Comparison of ENCODE assay signal across 18 mouse cellular contexts in genomic region chr16:43932319-43932718, GRCm38 (mm10). TPM values are rescaled to one million over a fixed set of nuclear protein-coding genes. Genes with fewer than 3 reads are reported as not detected.
A peak's percentile ranks its signal among the peaks of the same experiment; 100 is the strongest.
DNase-seq lines count a peak whose midpoint lies in the region; ATAC-seq and TF ChIP-seq lines count a peak whose summit lies in the region.
"Had no signal": no experiment of that assay in that cellular context is flagged by ENCODE, and none has a peak within 500 bp of the region (broad histone marks: within the 10 kb centered on the region; RNA-seq: fewer than 3 reads in every experiment).

No protein-coding gene starts in this region.

- WGBS in forebrain, postnatal 0 days, result 79% methylated on average over 7 of the region's 7 CpGs
- 79% methylated on average over 7 of the region's 7 CpGs for WGBS in forebrain, embryonic 15.5 days
- 84% methylated on average over 7 of the region's 7 CpGs for WGBS in stomach, embryonic 14.5 days
- WGBS in stomach, postnatal 0 days, result 74% methylated on average over 7 of the region's 7 CpGs
- WGBS in thymus, adult 2 months, result 92% methylated on average over 7 of the region's 7 CpGs

- no peaks in the 10 kb centered on the region for H3K36me3 ChIP-seq in forebrain, postnatal 0 days (ENCODE audit: insufficient read depth)
- no peaks in the 10 kb centered on the region for H3K36me3 ChIP-seq in forebrain, embryonic 15.5 days
- no peaks in the 10 kb centered on the region for H3K36me3 ChIP-seq in stomach, embryonic 14.5 days (ENCODE audit: control insufficient read depth, insufficient read depth, low read length)
- no peaks in the 10 kb centered on the region for H3K36me3 ChIP-seq in stomach, postnatal 0 days (ENCODE audit: control insufficient read depth, insufficient read depth, low read length)
- H3K36me3 ChIP-seq in thymus, adult 2 months (ENCODE audit: control insufficient read depth, insufficient read depth, low read length), result no peaks in the 10 kb centered on the region
- H3K36me3 ChIP-seq: embryonic facial prominence, embryonic 13.5 days; forebrain, embryonic 12.5 days; heart, embryonic 12.5 days had no signal

- no peaks in the 10 kb centered on the region for H3K9me3 ChIP-seq in forebrain, postnatal 0 days (ENCODE audit: low read length)
- H3K9me3 ChIP-seq in forebrain, embryonic 15.5 days, result no peaks in the 10 kb centered on the region
- H3K9me3 ChIP-seq in stomach, embryonic 14.5 days (ENCODE audit: control insufficient read depth, low read depth, low read length), result no peaks in the 10 kb centered on the region
- H3K9me3 ChIP-seq in stomach, postnatal 0 days (ENCODE audit: control insufficient read depth, low read length), result no peaks in the 10 kb centered on the region
- H3K9me3 ChIP-seq: embryonic facial prominence, embryonic 13.5 days; forebrain, embryonic 12.5 days; heart, embryonic 12.5 days; hindbrain, embryonic 10.5 days had no signal

- H3K4me2 ChIP-seq in forebrain, postnatal 0 days (ENCODE audit: low read depth), result no peak overlapping the region
- H3K4me2 ChIP-seq in forebrain, embryonic 15.5 days (replicated peaks), result no peak overlapping the region
- no peak overlapping the region for H3K4me2 ChIP-seq in stomach, embryonic 14.5 days (replicated peaks; ENCODE audit: low read depth, low read length)
- H3K4me2 ChIP-seq in stomach, postnatal 0 days (replicated peaks; ENCODE audit: low read depth), result no peak overlapping the region
- H3K4me2 ChIP-seq: embryonic facial prominence, embryonic 13.5 days; forebrain, embryonic 12.5 days; heart, embryonic 12.5 days; hindbrain, embryonic 14.5 days had no signal

- DNase-seq in forebrain, postnatal 0 days, result no peak
- no peak for DNase-seq in left cerebral cortex, adult 2 months (ENCODE audit: extremely low spot score in 1 of 2, low spot score in 2 of 2)
- no peak for DNase-seq in left cerebral cortex, postnatal 14 days (ENCODE audit: low spot score in 2 of 2)
- no peak for DNase-seq in stomach, postnatal 0 days (ENCODE audit: low spot score)
- no peak for DNase-seq in thymus, adult 2 months
- DNase-seq: adrenal gland, postnatal 10 days; cerebellum, adult 11 months; cerebellum, adult 9-10 months; cerebellum, postnatal 36 days; gastrocnemius, adult 2 months; gastrocnemius, postnatal 25 days had no signal

- TF ChIP-seq CTCF in forebrain, postnatal 0 days (IDR thresholded peaks at IDR 0.05; ENCODE audit: low read depth), result no peak
- TF ChIP-seq CTCF in left cerebral cortex, adult 2 months (IDR thresholded peaks at IDR 0.05), result no peak
- TF ChIP-seq CTCF in stomach, postnatal 0 days (IDR thresholded peaks at IDR 0.05; ENCODE audit: low read depth), result no peak
- no peak for TF ChIP-seq CTCF in thymus, adult 2 months (IDR thresholded peaks at IDR 0.05; ENCODE audit: borderline replicate concordance, control insufficient read depth, extremely low read depth, insufficient read depth, low read length, poor library complexity)

- no peak for TF ChIP-seq EP300 in stomach, postnatal 0 days (optimal IDR thresholded peaks at IDR 0.05)

- H3K27me3 ChIP-seq in forebrain, postnatal 0 days (ENCODE audit: insufficient read depth, low read length), result no peaks in the 10 kb centered on the region
- no peaks in the 10 kb centered on the region for H3K27me3 ChIP-seq in forebrain, embryonic 15.5 days
- no peaks in the 10 kb centered on the region for H3K27me3 ChIP-seq in stomach, embryonic 14.5 days (ENCODE audit: control insufficient read depth, insufficient read depth, low read length)
- H3K27me3 ChIP-seq in stomach, postnatal 0 days (ENCODE audit: control insufficient read depth, insufficient read depth, low read length), result no peaks in the 10 kb centered on the region
- H3K27me3 ChIP-seq in thymus, adult 2 months (ENCODE audit: control insufficient read depth, insufficient read depth, low read length), result no peaks in the 10 kb centered on the region
- H3K27me3 ChIP-seq: embryonic facial prominence, embryonic 13.5 days; forebrain, embryonic 12.5 days; heart, embryonic 12.5 days had no signal

- H3K4me1 ChIP-seq in forebrain, postnatal 0 days (ENCODE audit: insufficient read depth), result no peaks in the 10 kb centered on the region
- H3K4me1 ChIP-seq in forebrain, embryonic 15.5 days, result peaks cover 4% of the 10 kb centered on the region; the same call in 1 of the 2 replicates
- H3K4me1 ChIP-seq in stomach, embryonic 14.5 days (ENCODE audit: control insufficient read depth, insufficient read depth, low read length), result no peaks in the 10 kb centered on the region
- no peaks in the 10 kb centered on the region for H3K4me1 ChIP-seq in stomach, postnatal 0 days (replicated peaks; ENCODE audit: control insufficient read depth, insufficient read depth)
- H3K4me1 ChIP-seq in thymus, adult 2 months (replicated peaks; ENCODE audit: control insufficient read depth, insufficient read depth, low read length), result no peaks in the 10 kb centered on the region
- H3K4me1 ChIP-seq: embryonic facial prominence, embryonic 13.5 days; forebrain, embryonic 12.5 days; heart, embryonic 12.5 days; hindbrain, embryonic 10.5 days had no signal

- no peak overlapping the region for H3K27ac ChIP-seq in forebrain, postnatal 0 days (ENCODE audit: low read depth, low read length)
- no peak overlapping the region for H3K27ac ChIP-seq in forebrain, embryonic 15.5 days (replicated peaks)
- peak overlapping the region; percentile 45; the same call in 1 of the 2 replicates for H3K27ac ChIP-seq in left cerebral cortex, adult 2 months
- peak overlapping the region; percentile 21; the same call in 1 of the 2 replicates for H3K27ac ChIP-seq in stomach, embryonic 14.5 days (ENCODE audit: low read length)
- no peak overlapping the region for H3K27ac ChIP-seq in stomach, postnatal 0 days (replicated peaks)
- H3K27ac ChIP-seq in thymus, adult 2 months (ENCODE audit: control insufficient read depth, insufficient read depth, low read length), result no peak overlapping the region
- H3K27ac ChIP-seq: embryonic facial prominence, embryonic 13.5 days; forebrain, embryonic 12.5 days; gastrocnemius, adult 2 months; hindbrain, embryonic 10.5 days; hindbrain, embryonic 14.5 days had no signal

- no peak overlapping the region for H3K4me3 ChIP-seq in forebrain, postnatal 0 days (ENCODE audit: low read depth, low read length)
- H3K4me3 ChIP-seq in forebrain, embryonic 15.5 days, result no peak overlapping the region
- no peak overlapping the region for H3K4me3 ChIP-seq in left cerebral cortex, adult 2 months
- H3K4me3 ChIP-seq in stomach, embryonic 14.5 days (ENCODE audit: low read depth, low read length), result no peak overlapping the region
- H3K4me3 ChIP-seq in stomach, postnatal 0 days (ENCODE audit: low read depth, low read length), result no peak overlapping the region
- no peak overlapping the region for H3K4me3 ChIP-seq in thymus, adult 2 months (ENCODE audit: control insufficient read depth, insufficient read depth, low read length)
- H3K4me3 ChIP-seq: embryonic facial prominence, embryonic 13.5 days; forebrain, embryonic 12.5 days; gastrocnemius, adult 2 months; heart, embryonic 12.5 days; hindbrain, embryonic 10.5 days had no signal

- no peak for TF ChIP-seq POLR2A in thymus, adult 2 months (IDR thresholded peaks at IDR 0.05; ENCODE audit: control insufficient read depth, extremely low read depth, insufficient read depth, low read length, poor library complexity)

- H3K9ac ChIP-seq in forebrain, postnatal 0 days, result no peak overlapping the region
- no peak overlapping the region for H3K9ac ChIP-seq in forebrain, embryonic 15.5 days (replicated peaks)
- H3K9ac ChIP-seq in stomach, embryonic 14.5 days (replicated peaks; ENCODE audit: low read depth, low read length), result no peak overlapping the region
- no peak overlapping the region for H3K9ac ChIP-seq in stomach, postnatal 0 days (ENCODE audit: low read length)
- H3K9ac ChIP-seq: embryonic facial prominence, embryonic 13.5 days; forebrain, embryonic 12.5 days; heart, embryonic 12.5 days; hindbrain, embryonic 14.5 days had no signal

- peak; percentile 8; the same call in 1 of the 2 replicates for ATAC-seq in forebrain, postnatal 0 days
- ATAC-seq in forebrain, embryonic 15.5 days (replicated peaks), result no peak
- no peak for ATAC-seq in stomach, embryonic 14.5 days (ENCODE audit: insufficient number of reproducible peaks, insufficient read depth, low FRiP score, low read depth)
- ATAC-seq in stomach, postnatal 0 days (ENCODE audit: low FRiP score, low TSS enrichment), result no peak

- intact Hi-C loops in left cerebral cortex, adult 2 months (cut with DNase I), result no loop called here
- intact Hi-C loops in left cerebral cortex, postnatal 14 days (cut with DNase I), result no loop called here

RNA-seq across cellular contexts. Expression of gene Qtrt2, which starts 5.7 kb away (rescaled TPM):
- 32.5 and 32.8 TPM in 2 replicates for total RNA-seq in forebrain, postnatal 0 days (2014; rRNA removed)
- polyA plus RNA-seq in forebrain, postnatal 0 days (2015; fragmentation: Nextera tagmentation; extraction: Ambion mirVana), result 9.6 and 11.7 TPM in 2 replicates
- polyA plus RNA-seq in forebrain, embryonic 15.5 days (2015; fragmentation: Nextera tagmentation; extraction: Ambion mirVana), result 25.1 and 26.7 TPM in 2 replicates
- total RNA-seq in left cerebral cortex, adult 2 months (2021), result 10 to 100 TPM; 36.7 to 37.7 TPM
- total RNA-seq in left cerebral cortex, postnatal 14 days (2021), result 10 to 100 TPM; 24.5 to 29.6 TPM
- polyA plus RNA-seq in stomach, embryonic 14.5 days (2014; fragmentation: Nextera tagmentation; extraction: Ambion mirVana), result 36.0 and 36.4 TPM in 2 replicates
- 10.9 and 11.0 TPM in 2 replicates for polyA plus RNA-seq in stomach, postnatal 0 days (2015; fragmentation: Nextera tagmentation; extraction: Ambion mirVana)
- polyA plus RNA-seq in thymus, adult 2 months (2012; rRNA removed), result 21.3 and 25.7 TPM in 2 replicates

RNA-seq across cellular contexts. Expression of gene Ccdc191, which starts 42.7 kb away (rescaled TPM):
- 1.6 and 7.9 TPM in 2 replicates for total RNA-seq in forebrain, postnatal 0 days (2014; rRNA removed)
- polyA plus RNA-seq in forebrain, postnatal 0 days (2015; fragmentation: Nextera tagmentation; extraction: Ambion mirVana), result 3.9 and 6.1 TPM in 2 replicates
- 9.4 and 12.2 TPM in 2 replicates for polyA plus RNA-seq in forebrain, embryonic 15.5 days (2015; fragmentation: Nextera tagmentation; extraction: Ambion mirVana)
- total RNA-seq in left cerebral cortex, adult 2 months (2021), result 1 to 10 TPM; 5.1 to 5.3 TPM
- 1 to 10 TPM; 2.6 to 6.1 TPM for total RNA-seq in left cerebral cortex, postnatal 14 days (2021)
- polyA plus RNA-seq in stomach, embryonic 14.5 days (2014; fragmentation: Nextera tagmentation; extraction: Ambion mirVana), result 8.9 and 10.7 TPM in 2 replicates
- polyA plus RNA-seq in stomach, postnatal 0 days (2015; fragmentation: Nextera tagmentation; extraction: Ambion mirVana), result 5.0 and 5.4 TPM in 2 replicates
- polyA plus RNA-seq in thymus, adult 2 months (2012; rRNA removed), result 1.0 and 1.3 TPM in 2 replicates

RNA-seq across cellular contexts. Expression of gene Zdhhc23, which starts 47.3 kb away (rescaled TPM):
- total RNA-seq in forebrain, postnatal 0 days (2014; rRNA removed), result 9.0 and 10.8 TPM in 2 replicates
- polyA plus RNA-seq in forebrain, postnatal 0 days (2015; fragmentation: Nextera tagmentation; extraction: Ambion mirVana), result 2.9 and 5.4 TPM in 2 replicates
- 3.0 and 3.2 TPM in 2 replicates for polyA plus RNA-seq in forebrain, embryonic 15.5 days (2015; fragmentation: Nextera tagmentation; extraction: Ambion mirVana)
- 10 to 100 TPM; 27.0 to 28.2 TPM for total RNA-seq in left cerebral cortex, adult 2 months (2021)
- total RNA-seq in left cerebral cortex, postnatal 14 days (2021), result 10 to 100 TPM; 36.1 to 37.1 TPM
- 3.1 and 3.2 TPM in 2 replicates for polyA plus RNA-seq in stomach, embryonic 14.5 days (2014; fragmentation: Nextera tagmentation; extraction: Ambion mirVana)
- 2.4 and 2.5 TPM in 2 replicates for polyA plus RNA-seq in stomach, postnatal 0 days (2015; fragmentation: Nextera tagmentation; extraction: Ambion mirVana)
- polyA plus RNA-seq in thymus, adult 2 months (2012; rRNA removed), result 1.9 and 2.8 TPM in 2 replicates

Comparison
In these comparisons a context has a peak if more than half of its experiments do, and no peak if none do; other contexts are left out.
1. H3K27ac ChIP-seq: peak in left cerebral cortex, adult 2 months (single experiment) and stomach, embryonic 14.5 days (single experiment); none in forebrain, postnatal 0 days (single experiment), forebrain, embryonic 15.5 days (single experiment), stomach, postnatal 0 days (single experiment) and thymus, adult 2 months (single experiment).